Mouse (Mus musculus): ENCODE measurements around the gene Katnal1. TPM values are rescaled to one million over a fixed set of nuclear protein-coding genes. Genes with fewer than 3 reads are reported as not detected.
A peak's percentile ranks its signal among the peaks of the same experiment; 100 is the strongest.

The Katnal1 gene
- polyA plus RNA-seq, 1 experiment from 2014 or later = 13.8 TPM

- ATAC-seq (ENCODE audit: low read depth) = peak; percentile 99
- H3K9me3 ChIP-seq (ENCODE audit: control insufficient read depth, low read length) = no peaks in the 10 kb centered on the region
- peaks cover 13% of the 10 kb centered on the region; the same call in 1 of the 2 replicates for H3K36me3 ChIP-seq (ENCODE audit: control insufficient read depth, insufficient read depth, low read length)
- WGBS = 1% methylated on average over 58 of the region's 69 CpGs
- peak overlapping the region; percentile 89 for H3K27ac ChIP-seq (replicated peaks; ENCODE audit: low read depth, low read length)
- H3K27me3 ChIP-seq (replicated peaks; ENCODE audit: control insufficient read depth, insufficient read depth, low read length) = no peaks in the 10 kb centered on the region
- H3K4me2 ChIP-seq (ENCODE audit: low read depth, low read length) = peak overlapping the region; percentile 74
- peak overlapping the region; percentile 68 for H3K4me3 ChIP-seq (ENCODE audit: low read depth, low read length)
- H3K4me1 ChIP-seq (ENCODE audit: control insufficient read depth, insufficient read depth, low read length) = peaks cover 10% of the 10 kb centered on the region; the same call in 1 of the 2 replicates
- H3K9ac ChIP-seq (ENCODE audit: low read depth, low read length) = peak overlapping the region; percentile 82
- DNase-seq (ENCODE audit: low spot score) = peak; percentile 99
Measured at GRCm38 (mm10) chr5:148928382-148929115, 571 bp downstream of the Katnal1 start.

- Histone ChIP-seq H3K9me3 (ENCODE audit: control insufficient read depth, low read length) (no peaks in the 10 kb centered on the region), H3K4me2 (ENCODE audit: low read depth, low read length) (peak overlapping the region; percentile 74), H3K4me1 (ENCODE audit: control insufficient read depth, insufficient read depth, low read length) (peaks cover 10% of the 10 kb centered on the region; the same call in 1 of the 2 replicates), H3K9ac (ENCODE audit: low read depth, low read length) (peak overlapping the region; percentile 82), H3K36me3 (ENCODE audit: control insufficient read depth, insufficient read depth, low read length) (peaks cover 13% of the 10 kb centered on the region; the same call in 1 of the 2 replicates), H3K27ac (replicated peaks; ENCODE audit: low read depth, low read length) (peak overlapping the region; percentile 89), H3K4me3 (ENCODE audit: low read depth, low read length) (peak overlapping the region; percentile 68), H3K27me3 (replicated peaks; ENCODE audit: control insufficient read depth, insufficient read depth, low read length) (no peaks in the 10 kb centered on the region)
- ATAC-seq (ENCODE audit: low read depth) = no peak
- no peak for DNase-seq (ENCODE audit: low spot score)
- 46% methylated on average over 5 of the region's 5 CpGs for WGBS
Measured at GRCm38 (mm10) chr5:148927717-148928223, 1.4 kb downstream of the Katnal1 start.

- H3K36me3 ChIP-seq (ENCODE audit: control insufficient read depth, insufficient read depth, low read length) = peaks cover 19% of the 10 kb centered on the region
- ATAC-seq (ENCODE audit: low read depth) = no peak
- H3K27me3 ChIP-seq (replicated peaks; ENCODE audit: control insufficient read depth, insufficient read depth, low read length) = no peaks in the 10 kb centered on the region
- DNase-seq (ENCODE audit: low spot score) = no peak
- H3K27ac ChIP-seq (replicated peaks; ENCODE audit: low read depth, low read length) = no peak overlapping the region
- no peak overlapping the region for H3K4me3 ChIP-seq (ENCODE audit: low read depth, low read length)
- peaks cover 10% of the 10 kb centered on the region; the same call in 1 of the 2 replicates for H3K4me1 ChIP-seq (ENCODE audit: control insufficient read depth, insufficient read depth, low read length)
- H3K9ac ChIP-seq (ENCODE audit: low read depth, low read length) = no peak overlapping the region
- no peaks in the 10 kb centered on the region for H3K9me3 ChIP-seq (ENCODE audit: control insufficient read depth, low read length)
- H3K4me2 ChIP-seq (ENCODE audit: low read depth, low read length) = no peak overlapping the region
- WGBS = 90% methylated on average over 12 of the region's 12 CpGs
Measured at GRCm38 (mm10) chr5:148924586-148924985, 4.5 kb downstream of the Katnal1 start.

- ATAC-seq (ENCODE audit: low read depth) (no peak), DNase-seq (ENCODE audit: low spot score) (no peak)
- Histone ChIP-seq H3K4me1 (ENCODE audit: control insufficient read depth, insufficient read depth, low read length) (peaks cover 10% of the 10 kb centered on the region; the same call in 1 of the 2 replicates), H3K27me3 (replicated peaks; ENCODE audit: control insufficient read depth, insufficient read depth, low read length) (no peaks in the 10 kb centered on the region), H3K4me3 (ENCODE audit: low read depth, low read length) (no peak overlapping the region), H3K36me3 (ENCODE audit: control insufficient read depth, insufficient read depth, low read length) (peaks cover 24% of the 10 kb centered on the region), H3K9me3 (ENCODE audit: control insufficient read depth, low read length) (no peaks in the 10 kb centered on the region), H3K9ac (ENCODE audit: low read depth, low read length) (no peak overlapping the region), H3K4me2 (ENCODE audit: low read depth, low read length) (no peak overlapping the region), H3K27ac (replicated peaks; ENCODE audit: low read depth, low read length) (no peak overlapping the region)
- WGBS = 92% methylated on average over 9 of the region's 9 CpGs
Measured at GRCm38 (mm10) chr5:148924051-148924450, 5.1 kb downstream of the Katnal1 start.

GRCm38 (mm10) chr5:148923408-148923807, 5.7 kb downstream of the Katnal1 start:
- no peaks in the 10 kb centered on the region for H3K27me3 ChIP-seq (replicated peaks; ENCODE audit: control insufficient read depth, insufficient read depth, low read length)
- H3K4me1 ChIP-seq (ENCODE audit: control insufficient read depth, insufficient read depth, low read length) = peaks cover 10% of the 10 kb centered on the region; the same call in 1 of the 2 replicates
- DNase-seq (ENCODE audit: low spot score) (no peak), ATAC-seq (ENCODE audit: low read depth) (no peak)
- H3K36me3 ChIP-seq (ENCODE audit: control insufficient read depth, insufficient read depth, low read length) = peaks cover 30% of the 10 kb centered on the region
- H3K27ac ChIP-seq (replicated peaks; ENCODE audit: low read depth, low read length) = no peak overlapping the region
- H3K4me2 ChIP-seq (ENCODE audit: low read depth, low read length) = no peak overlapping the region
- 67% methylated on average over 10 of the region's 10 CpGs for WGBS
- H3K9ac ChIP-seq (ENCODE audit: low read depth, low read length) = no peak overlapping the region
- H3K4me3 ChIP-seq (ENCODE audit: low read depth, low read length) = no peak overlapping the region
- no peaks in the 10 kb centered on the region for H3K9me3 ChIP-seq (ENCODE audit: control insufficient read depth, low read length)

- no peak for DNase-seq (ENCODE audit: low spot score)
- Histone ChIP-seq H3K27me3 (replicated peaks; ENCODE audit: control insufficient read depth, insufficient read depth, low read length) (no peaks in the 10 kb centered on the region), H3K36me3 (ENCODE audit: control insufficient read depth, insufficient read depth, low read length) (peaks cover 36% of the 10 kb centered on the region), H3K4me3 (ENCODE audit: low read depth, low read length) (no peak overlapping the region), H3K9me3 (ENCODE audit: control insufficient read depth, low read length) (no peaks in the 10 kb centered on the region), H3K27ac (replicated peaks; ENCODE audit: low read depth, low read length) (no peak overlapping the region), H3K4me1 (ENCODE audit: control insufficient read depth, insufficient read depth, low read length) (peaks cover 7% of the 10 kb centered on the region; the same call in 1 of the 2 replicates), H3K4me2 (ENCODE audit: low read depth, low read length) (no peak overlapping the region), H3K9ac (ENCODE audit: low read depth, low read length) (no peak overlapping the region)
- ATAC-seq (ENCODE audit: low read depth) = no peak
- WGBS = 83% methylated on average over 5 of the region's 5 CpGs
Measured at GRCm38 (mm10) chr5:148922773-148923172, 6.3 kb downstream of the Katnal1 start.

- ATAC-seq (ENCODE audit: low read depth) = no peak
- Histone ChIP-seq H3K27ac (replicated peaks; ENCODE audit: low read depth, low read length) (no peak overlapping the region), H3K27me3 (replicated peaks; ENCODE audit: control insufficient read depth, insufficient read depth, low read length) (no peaks in the 10 kb centered on the region), H3K4me1 (ENCODE audit: control insufficient read depth, insufficient read depth, low read length) (no peaks in the 10 kb centered on the region), H3K36me3 (ENCODE audit: control insufficient read depth, insufficient read depth, low read length) (peaks cover 41% of the 10 kb centered on the region), H3K4me2 (ENCODE audit: low read depth, low read length) (no peak overlapping the region), H3K9me3 (ENCODE audit: control insufficient read depth, low read length) (0 out of 2 replicates have a peak, but pooled peaks cover 2% of the 10 kb centered on the region), H3K4me3 (ENCODE audit: low read depth, low read length) (no peak overlapping the region), H3K9ac (ENCODE audit: low read depth, low read length) (no peak overlapping the region)
- WGBS = 74% methylated on average over 5 of the region's 5 CpGs
- no peak for DNase-seq (ENCODE audit: low spot score)
Measured at GRCm38 (mm10) chr5:148918049-148918448, 11.1 kb downstream of the Katnal1 start.

GRCm38 (mm10) chr5:148916775-148917174, 12.3 kb downstream of the Katnal1 start:
- no peaks in the 10 kb centered on the region for H3K4me1 ChIP-seq (ENCODE audit: control insufficient read depth, insufficient read depth, low read length)
- H3K36me3 ChIP-seq (ENCODE audit: control insufficient read depth, insufficient read depth, low read length) = peaks cover 43% of the 10 kb centered on the region
- 0 out of 2 replicates have a peak, but pooled peaks cover 4% of the 10 kb centered on the region for H3K9me3 ChIP-seq (ENCODE audit: control insufficient read depth, low read length)
- DNase-seq (ENCODE audit: low spot score) = peak; percentile 48
- no peak overlapping the region for H3K4me2 ChIP-seq (ENCODE audit: low read depth, low read length)
- WGBS = 66% methylated on average over 6 of the region's 6 CpGs
- peak; percentile 72; the same call in 1 of the 2 replicates for ATAC-seq (ENCODE audit: low read depth)
- H3K9ac ChIP-seq (ENCODE audit: low read depth, low read length) = no peak overlapping the region
- H3K27ac ChIP-seq (replicated peaks; ENCODE audit: low read depth, low read length) = no peak overlapping the region
- H3K27me3 ChIP-seq (replicated peaks; ENCODE audit: control insufficient read depth, insufficient read depth, low read length) = no peaks in the 10 kb centered on the region
- no peak overlapping the region for H3K4me3 ChIP-seq (ENCODE audit: low read depth, low read length)
